Mouse (Mus musculus) limb, embryonic 13.5 days (tissue): ENCODE measurements around the gene Gm20388. TPM values are rescaled to one million over a fixed set of nuclear protein-coding genes. Genes with fewer than 3 reads are reported as not detected.

Experiments
- ATAC-seq: fragments of 200-750 bp; cut with Nextera tagmentation; 2 replicates; pipeline ENCODE4 v1.8.0; 2017; ENCODE audit warnings: low read depth, moderate number of reproducible peaks, moderate TSS enrichment; ENCODE audit not compliant: low FRiP score
- H3K27ac ChIP-seq: fragments of 300-500 bp; sonication (generic); 2 replicates; pipeline ENCODE4 v1.5.1; 2015; ENCODE audit warnings: inconsistent platforms, mild to moderate bottlenecking, moderate library complexity
- H3K27me3 ChIP-seq: fragments of 300-500 bp; sonication (generic); 2 replicates; pipeline ENCODE4 v1.6.1; 2015; ENCODE audit warnings: mild to moderate bottlenecking, inconsistent platforms
- H3K36me3 ChIP-seq: fragments of 300-500 bp; sonication (generic); 2 replicates; pipeline ENCODE4 v1.6.1; 2015; ENCODE audit warnings: inconsistent platforms, mild to moderate bottlenecking, moderate library complexity
- H3K4me1 ChIP-seq: fragments of 300-500 bp; sonication (generic); 2 replicates; pipeline ENCODE4 v1.6.1; 2015; ENCODE audit warnings: inconsistent platforms
- H3K4me2 ChIP-seq: fragments of 300-500 bp; sonication (generic); replicated peaks from 2 replicates; pipeline ENCODE4 v1.6.1; 2015; ENCODE audit warnings: inconsistent platforms, mild to moderate bottlenecking, moderate library complexity
- H3K4me3 ChIP-seq: fragments of 300-500 bp; sonication (generic); 2 replicates; pipeline ENCODE4 v1.5.1; 2015; ENCODE audit warnings: moderate library complexity, mild to moderate bottlenecking, inconsistent platforms
- H3K9ac ChIP-seq: fragments of 300-500 bp; sonication (generic); 2 replicates; pipeline ENCODE4 v1.6.1; 2015; ENCODE audit warnings: mild to moderate bottlenecking, inconsistent platforms
- H3K9me3 ChIP-seq: fragments of 300-500 bp; sonication (generic); 2 replicates; pipeline ENCODE4 v1.6.1; 2016; ENCODE audit warnings: inconsistent platforms
- WGBS: fragments of 180-500 bp; shearing (Covaris S2); methylation state at CpG from one replicate; pipeline ENCODE4 v1.1.7; 2015; 5-methylcytosine and 5-hydroxymethylcytosine counted together
- polyA plus RNA-seq: library from polyadenylated mRNA; unstranded; fragments of >200 nt; fragmentation: Nextera tagmentation; extraction: Ambion mirVana; gene quantifications from 2 replicates; pipeline ENCODE4 v1.2.1, GENCODE M21; 2015

Gene Gm20388
- polyA plus RNA-seq, 1 experiment from 2014 or later, result 7.1 TPM

GRCm38 (mm10) chr8:120895009-120895408 lies 984.4 kb downstream of the Gm20388 start:
- H3K9ac ChIP-seq, result no peak overlapping the region
- H3K27ac ChIP-seq, result no peak overlapping the region
- ATAC-seq, result no peak
- peaks cover 10% of the 10 kb centered on the region; the same call in 1 of the 2 replicates for H3K9me3 ChIP-seq
- no peak overlapping the region for H3K4me3 ChIP-seq
- WGBS, result 1% methylated on average over 4 of the region's 4 CpGs
- no peaks in the 10 kb centered on the region for H3K36me3 ChIP-seq
- H3K27me3 ChIP-seq, result peaks cover 99% of the 10 kb centered on the region
- peaks cover 23% of the 10 kb centered on the region for H3K4me1 ChIP-seq
- no peak overlapping the region for H3K4me2 ChIP-seq

DNA sequence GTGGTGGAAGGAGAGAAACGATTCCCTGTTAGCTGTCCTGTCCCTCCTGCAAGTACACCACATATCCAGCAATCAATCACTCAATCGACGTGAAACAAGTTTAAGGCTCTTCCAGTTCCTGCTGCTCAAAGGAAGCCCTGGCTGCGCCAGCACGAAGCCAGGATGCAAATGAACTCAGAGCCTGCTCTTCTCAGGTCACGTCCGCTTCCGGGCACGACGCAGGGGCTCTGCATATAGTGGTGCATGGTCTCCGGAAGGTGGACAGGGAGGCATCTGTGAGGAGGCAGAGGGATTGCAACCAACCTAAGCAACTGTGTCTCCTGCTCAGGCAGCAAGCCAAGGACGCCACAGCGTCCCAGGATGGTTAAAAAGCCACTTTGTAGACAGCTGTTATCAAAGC lies 985.0 kb downstream of the Gm20388 start:
- H3K9me3 ChIP-seq, result peaks cover 10% of the 10 kb centered on the region; the same call in 1 of the 2 replicates
- H3K4me2 ChIP-seq, result 0 out of 2 replicates have a peak overlapping the region, but pooled peaks have one; percentile 19
- no peak for ATAC-seq
- no peak overlapping the region for H3K27ac ChIP-seq
- no peak overlapping the region; the same call in 1 of the 2 replicates for H3K9ac ChIP-seq
- H3K36me3 ChIP-seq, result no peaks in the 10 kb centered on the region
- no peak overlapping the region for H3K4me3 ChIP-seq
- WGBS, result under 1% methylated on average over 13 of the region's 13 CpGs
- H3K4me1 ChIP-seq, result peaks cover 19% of the 10 kb centered on the region
- H3K27me3 ChIP-seq, result peaks cover 100% of the 10 kb centered on the region

- Histone ChIP-seq H3K9ac (no peak overlapping the region; the same call in 1 of the 2 replicates), H3K4me3 (no peak overlapping the region), H3K9me3 (peaks cover 10% of the 10 kb centered on the region; the same call in 1 of the 2 replicates), H3K27me3 (peaks cover 100% of the 10 kb centered on the region), H3K36me3 (no peaks in the 10 kb centered on the region), H3K4me1 (peaks cover 21% of the 10 kb centered on the region), H3K4me2 (no peak overlapping the region), H3K27ac (no peak overlapping the region)
- no peak for ATAC-seq
- WGBS, result 28% methylated on average over 13 of the region's 13 CpGs
Measured at GRCm38 (mm10) chr8:120896203-120896602, 985.6 kb downstream of the Gm20388 start.

DNA sequence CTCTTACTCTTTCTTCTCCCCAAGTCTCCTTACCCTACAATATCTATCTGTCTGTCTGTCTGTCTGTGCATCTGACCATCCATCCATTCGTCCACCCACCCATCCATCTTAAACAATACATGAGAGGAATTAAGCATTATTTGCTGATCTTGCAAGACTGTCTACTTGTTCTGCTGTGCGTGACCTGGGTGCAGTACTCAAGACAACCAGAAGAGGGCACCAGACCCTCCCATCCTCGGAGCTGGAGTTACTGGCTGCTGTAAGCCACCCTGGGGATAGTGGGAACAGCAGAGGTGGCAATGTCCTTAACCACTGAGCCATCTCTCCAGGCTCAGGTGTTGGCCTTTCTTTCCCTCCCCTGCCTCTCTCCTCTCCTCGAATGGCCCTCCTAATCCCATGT lies 987.4 kb downstream of the Gm20388 start:
- peaks cover 98% of the 10 kb centered on the region for H3K27me3 ChIP-seq
- ATAC-seq, result no peak
- peaks cover 10% of the 10 kb centered on the region; the same call in 1 of the 2 replicates for H3K9me3 ChIP-seq
- H3K9ac ChIP-seq, result no peak overlapping the region
- H3K4me2 ChIP-seq, result no peak overlapping the region
- H3K36me3 ChIP-seq, result no peaks in the 10 kb centered on the region
- WGBS, result 57% methylated on average over 4 of the region's 4 CpGs
- H3K4me1 ChIP-seq, result peaks cover 37% of the 10 kb centered on the region
- no peak overlapping the region for H3K27ac ChIP-seq
- no peak overlapping the region for H3K4me3 ChIP-seq

GRCm38 (mm10) chr8:120898828-120899407 lies 988.3 kb downstream of the Gm20388 start:
- no peak overlapping the region for H3K4me3 ChIP-seq
- H3K9ac ChIP-seq, result no peak overlapping the region
- no peak overlapping the region for H3K27ac ChIP-seq
- ATAC-seq, result no peak
- WGBS, result 22% methylated on average over 17 of the region's 17 CpGs
- peaks cover 10% of the 10 kb centered on the region; the same call in 1 of the 2 replicates for H3K9me3 ChIP-seq
- H3K4me2 ChIP-seq, result no peak overlapping the region
- H3K4me1 ChIP-seq, result peaks cover 39% of the 10 kb centered on the region
- peaks cover 96% of the 10 kb centered on the region for H3K27me3 ChIP-seq
- no peaks in the 10 kb centered on the region for H3K36me3 ChIP-seq

DNA sequence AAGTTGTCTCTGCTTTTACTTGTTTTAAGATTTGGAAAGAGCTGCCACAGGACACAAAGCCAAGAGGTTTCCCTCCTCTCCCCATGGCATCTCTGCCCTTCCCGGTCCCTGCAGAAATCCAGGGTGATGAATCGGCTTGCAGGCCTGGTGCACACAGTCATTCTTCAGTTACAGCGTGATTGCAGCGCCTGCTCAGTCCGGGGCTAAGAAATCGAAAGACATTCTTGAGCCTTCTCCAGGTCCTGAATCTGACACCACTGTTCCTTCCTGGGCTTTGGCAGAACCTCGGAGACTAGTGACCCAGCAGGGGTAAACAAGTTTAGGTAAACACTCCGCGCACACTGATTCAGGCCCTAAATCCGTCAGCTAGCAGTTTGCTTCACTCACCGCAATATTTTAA lies 991.7 kb downstream of the Gm20388 start:
- Histone ChIP-seq H3K4me2 (peak overlapping the region; percentile 17; the same call in 1 of the 2 replicates), H3K27ac (no peak overlapping the region; the same call in 1 of the 2 replicates), H3K36me3 (no peaks in the 10 kb centered on the region), H3K4me3 (no peak overlapping the region), H3K9ac (no peak overlapping the region), H3K27me3 (peaks cover 69% of the 10 kb centered on the region), H3K9me3 (peaks cover 8% of the 10 kb centered on the region; the same call in 1 of the 2 replicates), H3K4me1 (peaks cover 27% of the 10 kb centered on the region)
- no peak for ATAC-seq
- WGBS, result 9% methylated on average over 11 of the region's 11 CpGs

DNA sequence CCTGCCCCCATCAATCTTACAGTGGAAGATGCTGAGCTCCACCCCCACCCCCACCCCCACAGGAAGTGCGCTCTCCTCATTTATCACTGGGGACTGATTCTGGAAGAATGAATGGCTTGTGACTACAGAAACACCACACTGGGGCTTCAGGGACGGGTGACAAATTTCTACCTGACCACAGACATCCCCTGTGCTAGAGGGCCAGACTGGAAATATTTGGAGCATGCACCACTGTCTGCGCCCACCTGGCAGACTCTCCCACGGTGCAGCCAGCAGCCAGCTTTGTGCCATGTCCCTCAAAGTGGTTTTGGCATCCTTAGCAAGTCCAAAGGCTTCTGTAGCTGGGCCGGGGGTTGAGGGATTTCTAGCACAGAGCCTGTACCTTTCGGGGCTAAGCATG lies 997.0 kb downstream of the Gm20388 start:
- 52% methylated on average over 6 of the region's 6 CpGs for WGBS
- no peak overlapping the region for H3K27ac ChIP-seq
- no peak for ATAC-seq
- no peaks in the 10 kb centered on the region for H3K9me3 ChIP-seq
- no peak overlapping the region for H3K9ac ChIP-seq
- no peaks in the 10 kb centered on the region for H3K36me3 ChIP-seq
- H3K4me2 ChIP-seq, result no peak overlapping the region
- peaks cover 21% of the 10 kb centered on the region for H3K27me3 ChIP-seq
- H3K4me1 ChIP-seq, result peaks cover 24% of the 10 kb centered on the region
- H3K4me3 ChIP-seq, result no peak overlapping the region

DNA sequence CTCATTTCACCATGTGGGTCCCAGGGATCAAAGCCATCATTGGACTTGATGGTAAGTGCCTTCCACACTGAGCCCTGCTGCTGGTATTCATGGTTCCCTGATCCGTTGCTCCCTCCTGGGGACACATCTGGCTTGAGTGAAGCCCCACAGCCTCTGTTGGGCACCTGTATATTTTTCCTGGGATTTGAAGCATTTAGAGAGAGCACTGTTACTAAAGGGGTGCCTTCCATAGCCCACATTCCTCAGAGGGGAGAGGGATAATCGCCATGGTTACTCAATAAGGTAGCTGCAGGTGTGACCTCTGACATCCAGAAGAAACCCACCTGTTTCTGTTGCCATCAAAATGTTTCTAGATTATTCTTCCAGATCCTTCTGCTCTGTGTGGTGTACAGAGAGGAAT lies 1000.3 kb downstream of the Gm20388 start:
- ATAC-seq, result no peak

GRCm38 (mm10) chr8:120912463-120912862 lies 1001.8 kb downstream of the Gm20388 start:
- H3K36me3 ChIP-seq, result no peaks in the 10 kb centered on the region
- ATAC-seq, result 0 out of 2 replicates have a peak, but pooled peaks have one; percentile 19
- H3K27ac ChIP-seq, result no peak overlapping the region
- H3K9me3 ChIP-seq, result no peaks in the 10 kb centered on the region
- no peak overlapping the region for H3K4me2 ChIP-seq
- 16% methylated on average over 6 of the region's 6 CpGs for WGBS
- H3K27me3 ChIP-seq, result peaks cover 16% of the 10 kb centered on the region; the same call in 1 of the 2 replicates
- peaks cover 31% of the 10 kb centered on the region for H3K4me1 ChIP-seq
- no peak overlapping the region for H3K9ac ChIP-seq
- H3K4me3 ChIP-seq, result no peak overlapping the region

More for the DNA sequence above, 1000.3 kb downstream of the Gm20388 start:
- Histone ChIP-seq H3K4me3 (no peak overlapping the region), H3K9me3 (no peaks in the 10 kb centered on the region), H3K27me3 (0 out of 2 replicates have a peak, but pooled peaks cover 7% of the 10 kb centered on the region), H3K4me2 (no peak overlapping the region), H3K4me1 (peaks cover 31% of the 10 kb centered on the region), H3K36me3 (no peaks in the 10 kb centered on the region), H3K9ac (no peak overlapping the region), H3K27ac (no peak overlapping the region)
- 26% methylated on average over 2 of the region's 2 CpGs for WGBS

- no peak overlapping the region for H3K9ac ChIP-seq
- H3K4me3 ChIP-seq, result no peak overlapping the region
- peaks cover 21% of the 10 kb centered on the region; the same call in 1 of the 2 replicates for H3K27me3 ChIP-seq
- no peak for ATAC-seq
- H3K4me1 ChIP-seq, result peaks cover 19% of the 10 kb centered on the region
- no peaks in the 10 kb centered on the region for H3K9me3 ChIP-seq
- no peaks in the 10 kb centered on the region for H3K36me3 ChIP-seq
- no peak overlapping the region for H3K27ac ChIP-seq
- no peak overlapping the region for H3K4me2 ChIP-seq
- WGBS, result 62% methylated on average over 14 of the region's 14 CpGs
Measured at GRCm38 (mm10) chr8:120916831-120917435, 1006.3 kb downstream of the Gm20388 start.

GRCm38 (mm10) chr8:120920527-120920926 lies 1009.9 kb downstream of the Gm20388 start:
- no peaks in the 10 kb centered on the region for H3K36me3 ChIP-seq
- H3K27ac ChIP-seq, result no peak overlapping the region
- H3K9me3 ChIP-seq, result 0 out of 2 replicates have a peak, but pooled peaks cover 5% of the 10 kb centered on the region
- H3K9ac ChIP-seq, result no peak overlapping the region
- 0 out of 2 replicates have a peak, but pooled peaks cover under 1% of the 10 kb centered on the region for H3K4me1 ChIP-seq
- H3K27me3 ChIP-seq, result peaks cover 21% of the 10 kb centered on the region
- H3K4me2 ChIP-seq, result no peak overlapping the region
- no peak for ATAC-seq
- 75% methylated on average over 4 of the region's 4 CpGs for WGBS
- no peak overlapping the region for H3K4me3 ChIP-seq

- no peak overlapping the region for H3K27ac ChIP-seq
- H3K4me2 ChIP-seq, result no peak overlapping the region
- ATAC-seq, result no peak
- WGBS, result 83% methylated on average over 9 of the region's 9 CpGs
- H3K4me1 ChIP-seq, result 0 out of 2 replicates have a peak, but pooled peaks cover 10% of the 10 kb centered on the region
- no peak overlapping the region for H3K9ac ChIP-seq
- H3K27me3 ChIP-seq, result peaks cover 31% of the 10 kb centered on the region
- H3K36me3 ChIP-seq, result no peaks in the 10 kb centered on the region
- 0 out of 2 replicates have a peak, but pooled peaks cover 5% of the 10 kb centered on the region for H3K9me3 ChIP-seq
- no peak overlapping the region for H3K4me3 ChIP-seq
Measured at GRCm38 (mm10) chr8:120926201-120926600, 1015.6 kb downstream of the Gm20388 start.
